Mouse (Mus musculus) limb, embryonic 10.5 days (tissue): ENCODE results near the gene Zfp638. TPM values are rescaled to one million over a fixed set of nuclear protein-coding genes. Genes with fewer than 3 reads are reported as not detected.
"Not testable (repeated sequence)": the region's sequence is repeated elsewhere in the genome, so short reads cannot be mapped to it uniquely, and the experiment has no call there.

Experiments used
- DNase-seq: peaks from one replicate; pipeline ENCODE4 v3.0.0-alpha.2; 2017; ENCODE audit warnings: low spot score
- H3K27ac ChIP-seq: fragments of 300-500 bp; sonication (generic); 2 replicates; pipeline ENCODE4 v1.5.1; 2016; ENCODE audit warnings: mild to moderate bottlenecking
- H3K27me3 ChIP-seq: fragments of 300-500 bp; sonication (generic); 2 replicates; pipeline ENCODE4 v1.6.1; 2016; ENCODE audit warnings: low read depth, mild to moderate bottlenecking; ENCODE audit not compliant: poor library complexity, severe bottlenecking
- H3K36me3 ChIP-seq: fragments of 300-500 bp; sonication (generic); 2 replicates; pipeline ENCODE4 v1.6.1; 2016; ENCODE audit warnings: mild to moderate bottlenecking, moderate library complexity
- H3K4me1 ChIP-seq: fragments of 300-500 bp; sonication (generic); 2 replicates; pipeline ENCODE4 v1.6.1; 2016
- H3K4me3 ChIP-seq: fragments of 300-500 bp; sonication (generic); 2 replicates; pipeline ENCODE4 v1.5.1; 2016; ENCODE audit warnings: mild to moderate bottlenecking, moderate library complexity
- H3K9me3 ChIP-seq: fragments of 300-500 bp; sonication (generic); replicated peaks from 2 replicates; pipeline ENCODE4 v1.6.1; 2016; ENCODE audit warnings: mild to moderate bottlenecking
- WGBS: fragments of 180-500 bp; shearing (Covaris S2); methylation state at CpG from one replicate; pipeline ENCODE4 v1.1.7; 2016; 5-methylcytosine and 5-hydroxymethylcytosine counted together
- polyA plus RNA-seq: library from polyadenylated mRNA; unstranded; fragments of >200 nt; fragmentation: Nextera tagmentation; extraction: Ambion mirVana; gene quantifications from 2 replicates; pipeline ENCODE4 v1.2.1, GENCODE M21; 2016

The Zfp638 gene
- polyA plus RNA-seq, 1 experiment from 2014 or later = 69.6 TPM

DNA sequence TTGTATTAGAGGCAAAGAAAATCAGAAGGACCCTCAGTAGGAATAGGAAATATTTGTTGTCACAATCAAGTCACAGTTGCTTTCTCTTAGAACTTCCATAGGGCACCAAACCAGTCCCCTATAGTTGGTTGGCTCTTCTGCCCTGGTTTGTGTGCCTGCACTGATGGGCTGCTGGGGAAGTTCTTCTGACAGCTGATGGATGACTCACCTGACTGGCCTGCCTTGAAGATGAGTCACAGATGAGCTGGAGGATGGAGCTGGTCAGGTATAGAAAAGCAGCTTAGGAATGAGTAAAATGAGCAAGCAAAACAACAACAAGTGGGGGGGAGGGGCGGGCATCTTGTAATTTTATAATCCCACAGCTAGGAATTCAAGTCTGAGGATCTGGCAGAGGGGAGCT is 135.8 kb downstream of the Zfp638 start:
- 86% methylated on average over 1 of the region's 1 CpGs for WGBS
- H3K27ac ChIP-seq = no peak overlapping the region

DNA sequence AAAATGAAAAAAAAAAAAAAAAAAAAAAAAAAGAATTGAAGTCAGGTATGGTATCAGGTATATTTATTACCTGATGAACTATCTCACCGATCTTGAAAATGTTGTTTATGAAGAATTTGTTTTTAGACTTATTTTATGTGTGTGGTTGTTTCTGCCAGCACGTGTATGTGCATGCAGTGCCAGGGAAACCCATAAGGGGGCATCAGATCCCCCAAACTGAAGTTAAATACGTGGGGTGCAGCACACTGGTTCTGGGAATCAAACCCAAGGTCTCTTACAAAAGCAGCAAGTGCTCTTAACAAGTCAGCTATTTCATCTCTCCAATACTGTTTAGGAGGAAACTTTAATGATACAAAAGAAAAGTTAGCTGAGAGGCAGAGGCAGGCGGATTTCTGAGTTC is 137.4 kb downstream of the Zfp638 start:
- H3K4me3 ChIP-seq = no peak overlapping the region
- H3K9me3 ChIP-seq = no peaks in the 10 kb centered on the region
- H3K36me3 ChIP-seq = 0 out of 2 replicates have a peak, but pooled peaks cover 4% of the 10 kb centered on the region
- H3K27ac ChIP-seq = no peak overlapping the region
- peaks cover 12% of the 10 kb centered on the region for H3K4me1 ChIP-seq
- no peak for DNase-seq
- peaks cover 17% of the 10 kb centered on the region for H3K27me3 ChIP-seq
- 93% methylated on average over 4 of the region's 4 CpGs for WGBS

More for the DNA sequence above, 135.8 kb downstream of the Zfp638 start:
- Histone ChIP-seq H3K4me1 (no peaks in the 10 kb centered on the region), H3K36me3 (peaks cover 16% of the 10 kb centered on the region), H3K27me3 (peaks cover 2% of the 10 kb centered on the region; the same call in 1 of the 2 replicates), H3K9me3 (no peaks in the 10 kb centered on the region), H3K4me3 (no peak overlapping the region)
- no peak for DNase-seq

DNA sequence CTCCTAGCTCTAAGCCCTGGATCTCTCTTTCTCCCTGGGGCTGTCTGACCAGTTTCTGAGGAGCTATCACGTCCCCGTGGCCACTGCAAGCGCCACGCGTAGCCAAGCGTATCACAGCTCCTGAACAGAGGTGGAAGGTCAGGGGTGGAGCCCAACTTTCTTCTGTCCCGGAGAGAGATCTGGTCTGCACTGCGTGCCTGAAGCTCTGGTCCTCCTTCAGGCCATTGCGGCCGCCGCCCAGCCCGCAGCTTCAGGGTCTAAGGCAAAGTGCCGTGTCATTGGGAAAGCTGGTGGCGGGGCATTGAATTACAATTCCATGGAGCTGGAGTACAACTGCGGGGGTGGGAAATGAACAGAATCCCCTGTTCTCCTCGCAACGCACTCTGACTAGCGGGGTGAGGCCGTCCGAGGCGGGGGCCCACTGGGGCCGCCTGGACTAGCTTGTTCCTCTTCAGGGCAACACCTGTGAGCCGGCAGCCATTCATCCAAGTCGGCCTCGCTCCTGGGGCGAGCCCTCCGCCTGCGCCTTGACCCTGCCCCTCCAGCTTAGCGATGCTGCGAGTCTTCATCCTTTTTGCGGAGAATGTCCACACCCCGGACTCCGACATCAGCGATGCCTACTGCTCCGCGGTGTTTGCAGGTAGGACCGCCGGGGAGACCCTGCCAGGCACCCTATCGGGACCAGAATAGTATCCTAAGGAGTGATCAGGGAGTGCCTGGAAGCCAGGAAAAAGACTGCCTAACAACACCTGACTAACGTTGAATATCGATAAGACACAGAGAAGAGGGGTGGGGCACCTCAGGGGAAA is 141.7 kb downstream of the Zfp638 start, which contains the start of gene Dysf:
Dysf (plus strand) TSS at position 228 of the 809 bp plus-strand sequence.
- Histone ChIP-seq H3K36me3 (no peaks in the 10 kb centered on the region), H3K9me3 (no peaks in the 10 kb centered on the region), H3K4me3 (peak within 1 kb of the TSS; percentile 53), H3K4me1 (peaks cover 34% of the 10 kb centered on the region), H3K27ac (no peak within 1 kb of the TSS), H3K27me3 (peaks cover 35% of the 10 kb centered on the region)
- DNase-seq = peak; percentile 72
- under 1% methylated on average over 41 of the region's 41 CpGs for WGBS

DNA sequence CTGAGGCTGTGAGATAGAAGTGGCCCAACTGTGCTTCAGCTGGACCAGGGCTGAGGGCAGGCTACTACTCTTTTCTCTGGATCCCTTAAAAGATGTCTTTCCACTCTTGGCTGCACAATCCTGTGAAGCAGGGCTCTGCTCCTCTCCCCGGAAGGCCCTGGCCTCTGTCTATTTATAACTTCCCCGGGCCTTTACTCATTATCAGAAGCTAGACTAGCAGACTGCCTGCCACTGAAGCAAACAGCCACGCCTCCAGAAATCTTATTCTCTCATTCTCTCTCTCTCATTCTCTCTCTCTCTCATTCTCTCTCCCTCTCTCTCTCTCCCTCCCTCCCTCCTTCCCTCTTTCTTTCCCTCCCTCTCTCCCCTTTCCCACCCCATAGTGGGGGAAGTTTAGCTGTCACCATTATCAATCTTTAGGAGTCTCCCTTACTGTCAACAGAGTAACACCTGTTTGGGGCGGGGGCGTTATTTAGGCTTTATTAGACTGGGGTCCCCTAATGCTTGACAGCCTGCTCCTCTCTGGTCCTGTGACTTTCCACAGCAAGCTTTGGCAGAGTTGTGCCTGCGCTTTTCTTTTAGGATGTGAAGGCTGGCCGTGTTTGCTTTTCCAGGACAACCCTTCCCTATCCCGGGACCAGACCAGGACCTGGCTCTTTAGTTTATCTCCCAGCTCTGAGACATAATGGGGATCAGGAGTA is 142.4 kb downstream of the Zfp638 start:
- Histone ChIP-seq H3K36me3 (no peaks in the 10 kb centered on the region), H3K27me3 (peaks cover 35% of the 10 kb centered on the region), H3K4me1 (peaks cover 34% of the 10 kb centered on the region), H3K4me3 (peak overlapping the region; percentile 53), H3K9me3 (no peaks in the 10 kb centered on the region), H3K27ac (no peak overlapping the region)
- 14% methylated on average over 8 of the region's 8 CpGs for WGBS
- DNase-seq = no peak

DNA sequence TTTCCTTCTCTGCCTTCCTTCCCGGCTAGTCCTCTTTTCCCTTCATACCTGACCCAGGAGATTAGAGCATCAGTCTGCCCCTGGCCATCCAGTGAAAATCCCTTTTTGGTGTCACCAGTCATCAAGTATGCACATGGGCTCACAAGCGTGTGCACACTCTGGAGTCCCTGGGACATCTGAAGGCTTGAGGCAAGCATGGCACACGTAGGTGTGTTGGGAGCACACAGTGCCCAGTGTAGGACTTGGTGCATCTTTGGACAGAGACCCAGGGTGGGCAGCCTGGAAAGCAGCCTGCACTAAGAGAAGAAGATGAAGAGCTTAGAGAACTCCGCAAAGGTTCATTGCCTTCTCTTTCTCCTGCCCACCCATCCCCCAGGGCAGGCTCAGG is 143.0 kb downstream of the Zfp638 start:
- Histone ChIP-seq H3K27me3 (peaks cover 35% of the 10 kb centered on the region), H3K9me3 (no peaks in the 10 kb centered on the region), H3K27ac (peak overlapping the region; percentile 3; the same call in 1 of the 2 replicates), H3K4me1 (peaks cover 34% of the 10 kb centered on the region), H3K4me3 (peak overlapping the region; percentile 11; the same call in 1 of the 2 replicates), H3K36me3 (no peaks in the 10 kb centered on the region)
- DNase-seq = no peak
- 20% methylated on average over 4 of the region's 4 CpGs for WGBS

DNA sequence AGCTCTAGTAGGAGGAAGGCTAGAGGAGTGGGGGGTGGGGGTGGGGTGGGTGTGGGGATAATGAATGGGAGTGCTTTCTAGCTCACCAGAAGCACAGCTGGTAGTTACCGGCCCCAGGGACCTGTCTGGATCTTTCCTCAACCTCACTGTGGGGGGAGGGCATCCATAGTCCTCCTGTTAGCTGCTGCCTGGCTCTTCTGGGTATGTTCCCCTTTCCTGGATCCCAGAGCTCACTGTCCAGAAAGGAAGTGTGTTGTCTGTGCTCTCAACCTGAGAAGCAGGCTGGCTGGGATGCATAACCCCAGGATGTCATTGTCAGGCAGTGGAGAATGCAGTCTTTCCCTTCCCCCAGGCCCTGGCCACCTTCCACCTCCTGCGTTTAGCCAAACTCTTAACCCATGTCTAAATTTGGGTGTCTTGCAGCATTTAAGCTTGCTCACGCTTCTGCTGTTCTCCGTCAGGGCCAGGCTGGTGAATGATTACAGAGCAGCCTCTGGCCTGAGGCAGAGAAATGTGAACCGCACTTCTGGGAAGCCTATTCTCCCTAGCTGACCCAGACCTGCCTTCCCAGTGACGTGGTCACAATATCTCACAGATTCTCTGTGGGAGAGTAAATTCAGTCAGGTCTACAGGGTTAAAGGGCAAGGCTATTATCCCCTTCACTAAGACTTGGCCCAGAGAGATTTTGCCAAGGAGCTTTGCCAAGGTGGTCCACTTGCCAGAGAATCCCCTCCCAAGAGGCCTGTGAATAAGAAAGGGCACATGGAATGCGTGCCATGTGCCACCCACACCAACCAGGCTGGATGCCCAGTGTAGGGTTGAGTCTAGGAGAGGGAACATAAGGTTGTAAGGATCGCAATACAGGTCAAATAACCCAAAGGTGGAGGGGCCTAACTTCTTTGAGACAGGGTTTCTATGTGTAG is 143.7 kb downstream of the Zfp638 start:
- peak overlapping the region; percentile 11; the same call in 1 of the 2 replicates for H3K4me3 ChIP-seq
- peaks cover 35% of the 10 kb centered on the region for H3K27me3 ChIP-seq
- no peaks in the 10 kb centered on the region for H3K36me3 ChIP-seq
- peak overlapping the region; percentile 3; the same call in 1 of the 2 replicates for H3K27ac ChIP-seq
- WGBS = 35% methylated on average over 8 of the region's 8 CpGs
- H3K9me3 ChIP-seq = no peaks in the 10 kb centered on the region
- no peak for DNase-seq
- peaks cover 34% of the 10 kb centered on the region for H3K4me1 ChIP-seq

DNA sequence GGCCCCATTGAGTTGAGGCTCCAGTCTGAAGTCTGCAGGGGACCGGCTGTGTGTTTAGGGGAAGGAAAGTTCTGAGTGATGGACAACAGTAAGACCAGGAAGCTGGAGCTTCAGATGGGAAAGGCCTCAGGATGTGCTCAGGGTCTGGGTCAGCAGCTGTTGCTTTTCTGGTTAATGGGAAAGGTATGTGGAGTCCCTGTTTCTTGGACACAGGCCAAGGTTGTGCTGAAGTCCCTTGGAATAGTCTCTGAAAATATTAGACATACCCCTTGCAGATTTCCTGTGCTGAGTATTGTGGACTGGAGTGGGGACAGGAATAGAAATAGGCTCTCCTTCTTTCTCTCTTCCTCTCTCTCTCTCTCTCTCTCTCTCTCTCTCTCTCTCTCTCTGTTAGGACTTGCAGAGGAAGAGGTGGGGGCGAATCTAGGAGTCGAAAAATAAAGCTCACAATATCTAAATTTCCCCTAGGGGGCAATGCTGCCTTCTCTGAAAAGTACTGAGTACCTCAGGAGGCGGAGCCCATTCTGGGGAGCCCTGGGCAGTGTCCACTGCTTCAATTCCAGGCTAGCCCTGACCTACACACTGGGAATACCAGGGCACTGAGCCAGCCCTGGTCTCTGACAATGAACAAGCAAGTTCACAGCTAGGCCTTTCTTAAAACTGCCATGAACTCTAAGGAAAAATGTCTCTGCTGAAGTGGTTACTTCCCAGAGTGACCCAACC is 148.2 kb downstream of the Zfp638 start:
- peaks cover 34% of the 10 kb centered on the region for H3K27me3 ChIP-seq
- WGBS = 72% methylated on average over 4 of the region's 4 CpGs
- peaks cover 24% of the 10 kb centered on the region for H3K4me1 ChIP-seq
- not testable (repeated sequence) for H3K9me3 ChIP-seq, H3K27ac ChIP-seq, H3K36me3 ChIP-seq, DNase-seq, H3K4me3 ChIP-seq

DNA sequence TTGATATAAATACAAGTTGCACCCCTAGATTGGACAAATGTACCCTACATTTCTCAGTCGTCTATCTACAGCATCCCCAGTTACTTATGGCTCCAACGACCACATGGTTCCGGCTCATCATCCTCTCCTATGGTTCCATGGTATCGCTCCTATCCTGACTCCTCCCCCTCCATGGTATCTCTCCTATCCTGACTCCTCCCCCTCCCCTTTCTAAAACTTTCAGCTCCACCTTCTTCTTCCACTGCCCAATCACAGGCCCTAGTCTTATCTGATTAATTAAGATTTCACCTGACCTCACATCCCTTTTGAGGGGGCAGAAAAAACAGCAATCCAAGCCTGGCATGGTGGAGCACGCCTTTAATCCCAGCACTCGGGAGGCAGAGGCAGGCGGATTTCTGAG is 149.9 kb downstream of the Zfp638 start:
- H3K9me3 ChIP-seq = no peaks in the 10 kb centered on the region

DNA sequence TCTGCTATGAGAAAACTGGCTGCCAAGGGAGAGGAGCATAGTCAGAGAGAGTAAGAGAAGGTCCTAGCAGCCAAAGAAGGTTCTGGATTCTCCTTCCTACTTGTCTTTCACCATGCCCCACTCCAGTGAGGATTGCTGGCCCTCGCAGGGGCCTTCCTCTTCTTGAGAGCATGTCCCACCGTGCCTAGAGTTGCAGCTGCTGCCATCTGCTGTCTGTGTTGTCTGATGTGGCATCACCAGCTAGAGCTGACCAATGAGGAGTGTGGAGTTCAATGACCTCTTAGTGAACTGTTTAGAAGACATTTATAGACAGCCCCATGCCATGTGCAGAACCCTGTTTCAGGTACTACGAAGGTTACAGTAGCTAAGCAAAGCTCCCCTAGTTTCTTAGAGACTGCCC is 150.5 kb downstream of the Zfp638 start:
- Histone ChIP-seq H3K27ac (no peak overlapping the region), H3K9me3 (no peaks in the 10 kb centered on the region), H3K4me3 (no peak overlapping the region), H3K27me3 (peaks cover 45% of the 10 kb centered on the region), H3K4me1 (peaks cover 11% of the 10 kb centered on the region), H3K36me3 (no peaks in the 10 kb centered on the region)
- DNase-seq = no peak
- WGBS = 59% methylated on average over 3 of the region's 3 CpGs

More for the DNA sequence above, 149.9 kb downstream of the Zfp638 start:
- Histone ChIP-seq H3K4me1 (peaks cover 13% of the 10 kb centered on the region), H3K27ac (no peak overlapping the region), H3K4me3 (no peak overlapping the region), H3K36me3 (no peaks in the 10 kb centered on the region), H3K27me3 (peaks cover 41% of the 10 kb centered on the region)
- 93% methylated on average over 7 of the region's 7 CpGs for whole genome bisulfite sequencing
- DNase-seq = no peak

DNA sequence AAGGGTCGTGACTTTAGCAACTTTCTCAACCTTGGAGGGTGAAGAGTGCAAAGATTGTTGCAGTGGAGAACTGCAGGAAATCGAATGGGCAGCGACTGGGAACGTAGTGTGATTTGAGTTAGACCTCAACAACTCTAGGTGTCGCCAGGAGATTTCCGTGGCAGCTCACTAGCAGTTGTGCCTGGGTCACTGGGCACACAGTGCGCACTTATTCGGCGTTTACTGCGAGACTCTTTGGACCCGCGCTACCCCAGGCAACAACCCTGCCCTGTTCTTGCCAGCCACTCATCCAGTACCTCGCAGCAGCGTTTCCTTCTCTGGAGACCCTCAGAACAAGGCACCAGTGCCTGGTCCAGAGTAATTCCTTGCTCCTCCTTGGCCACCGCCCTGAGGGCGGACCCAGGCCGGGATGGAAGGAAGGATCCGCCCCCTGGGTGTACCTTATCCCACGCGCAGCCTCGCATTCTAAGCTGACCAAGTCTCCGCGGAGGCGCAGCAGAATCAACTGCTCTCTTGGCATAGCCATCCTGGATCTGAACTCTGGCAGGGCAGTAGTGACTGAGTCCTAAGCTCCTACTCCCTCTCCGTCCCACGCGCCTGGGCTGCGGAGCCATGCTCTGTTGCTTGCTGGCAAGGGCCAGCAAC is 152.1 kb downstream of the Zfp638 start:
- H3K9me3 ChIP-seq = no peaks in the 10 kb centered on the region
- peaks cover 45% of the 10 kb centered on the region for H3K27me3 ChIP-seq
- DNase-seq = peak; percentile 75
- H3K27ac ChIP-seq = peak overlapping the region; percentile 27; the same call in 1 of the 2 replicates
- H3K4me3 ChIP-seq = peak overlapping the region; percentile 49
- H3K4me1 ChIP-seq = peaks cover 11% of the 10 kb centered on the region
- no peaks in the 10 kb centered on the region for H3K36me3 ChIP-seq
- 6% methylated on average over 28 of the region's 28 CpGs for WGBS

DNA sequence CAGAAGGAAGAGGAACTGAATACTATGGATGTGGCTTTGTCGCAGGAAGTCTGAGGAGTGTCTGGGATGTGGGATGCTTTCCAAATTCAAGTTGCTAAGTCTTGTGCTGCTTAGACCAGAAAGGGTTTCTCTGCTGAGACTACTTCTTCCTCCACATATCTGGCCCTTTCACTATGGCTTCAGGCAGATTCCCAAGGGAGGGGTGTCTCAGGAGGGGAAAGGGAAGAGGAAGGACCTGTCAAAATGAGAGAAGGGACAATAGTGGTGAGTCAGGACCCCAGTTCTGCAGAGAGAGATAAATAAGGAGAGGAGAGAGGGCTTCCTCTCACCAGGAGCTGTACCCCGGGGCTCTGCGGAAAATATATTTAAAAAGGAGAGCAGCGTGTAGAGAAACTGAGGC is 153.1 kb downstream of the Zfp638 start:
- H3K27ac ChIP-seq = no peak overlapping the region
- DNase-seq = no peak
- WGBS = 89% methylated on average over 4 of the region's 4 CpGs
- H3K27me3 ChIP-seq = peaks cover 45% of the 10 kb centered on the region
- 0 out of 2 replicates have a peak overlapping the region, but pooled peaks have one; percentile 49 for H3K4me3 ChIP-seq
- no peaks in the 10 kb centered on the region for H3K36me3 ChIP-seq
- no peaks in the 10 kb centered on the region for H3K9me3 ChIP-seq
- peaks cover 11% of the 10 kb centered on the region for H3K4me1 ChIP-seq
